Mouse (Mus musculus): Measurements from ENCODE around the gene Plekhm2.

Gene Plekhm2

DNA sequence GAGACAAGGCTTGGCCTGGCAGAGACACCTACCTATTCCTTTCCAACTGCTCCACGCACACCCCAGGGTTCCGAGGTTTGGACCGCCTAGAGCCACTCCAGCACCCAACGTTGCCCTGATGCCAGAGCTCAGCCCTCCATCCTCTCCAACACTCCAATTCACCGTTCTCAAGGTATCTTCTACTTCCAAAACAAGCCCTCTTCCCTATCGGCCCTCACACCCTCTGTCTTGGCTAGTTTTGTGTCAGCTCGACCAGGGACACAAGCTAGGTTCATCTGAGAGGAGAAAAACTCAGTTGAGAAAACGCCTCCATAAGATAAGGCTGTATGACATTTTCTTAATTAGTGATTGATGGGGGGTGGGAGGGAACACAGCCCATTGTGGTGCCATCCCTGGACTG, at the start of gene Plekhm2:
TSS of gene Plekhm2 (minus strand) at position 101 of the 400 bp plus-strand sequence.
- DNase-seq, result no peak

DNA sequence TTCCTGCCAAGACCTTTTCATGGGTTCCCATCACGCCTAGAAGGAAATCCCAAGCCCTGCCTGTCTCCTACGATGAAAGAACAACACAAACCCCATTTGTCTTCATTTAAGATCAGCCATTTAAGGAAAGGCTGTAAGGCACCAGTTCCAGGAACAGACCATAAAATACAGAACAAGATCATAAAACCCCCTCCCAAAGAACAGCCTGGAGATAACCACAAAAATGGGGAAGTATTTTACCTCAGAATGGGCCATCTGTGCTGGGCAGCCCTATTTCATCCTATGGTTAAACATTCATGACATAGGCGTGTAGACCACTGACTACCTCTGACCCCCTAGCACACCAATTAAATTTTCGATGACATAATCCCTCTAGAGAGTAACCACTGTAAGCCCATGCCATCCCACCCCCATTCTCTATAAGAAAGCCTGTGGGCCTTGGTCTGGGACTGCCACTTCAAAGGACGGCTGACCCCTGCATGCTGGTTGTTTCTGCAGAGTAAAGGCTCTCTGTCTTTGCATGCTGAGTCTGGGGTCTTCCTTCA, 49.0 kb upstream of the Plekhm2 start:
- DNase-seq, result no peak

DNA sequence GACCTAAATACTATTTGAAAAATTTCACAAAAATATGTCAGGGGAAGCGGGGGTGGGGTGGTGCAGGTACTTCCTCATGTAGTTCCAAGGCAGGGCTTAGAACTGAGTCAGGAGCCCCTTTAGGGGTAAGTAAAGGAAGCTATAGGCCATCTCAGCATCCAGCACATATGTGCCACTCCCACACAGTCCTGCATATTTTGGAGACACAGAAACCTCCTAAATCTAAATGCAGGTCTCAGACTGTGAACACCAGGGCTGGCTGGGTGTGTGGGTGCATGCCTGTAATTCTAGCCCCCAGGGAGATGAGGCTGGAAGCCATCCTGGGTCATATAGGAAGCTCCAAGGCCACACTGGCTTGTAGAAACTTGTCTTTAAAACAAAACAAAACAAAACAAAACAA, 46.6 kb upstream of the Plekhm2 start:
- DNase-seq, result peak; percentile 59

DNA sequence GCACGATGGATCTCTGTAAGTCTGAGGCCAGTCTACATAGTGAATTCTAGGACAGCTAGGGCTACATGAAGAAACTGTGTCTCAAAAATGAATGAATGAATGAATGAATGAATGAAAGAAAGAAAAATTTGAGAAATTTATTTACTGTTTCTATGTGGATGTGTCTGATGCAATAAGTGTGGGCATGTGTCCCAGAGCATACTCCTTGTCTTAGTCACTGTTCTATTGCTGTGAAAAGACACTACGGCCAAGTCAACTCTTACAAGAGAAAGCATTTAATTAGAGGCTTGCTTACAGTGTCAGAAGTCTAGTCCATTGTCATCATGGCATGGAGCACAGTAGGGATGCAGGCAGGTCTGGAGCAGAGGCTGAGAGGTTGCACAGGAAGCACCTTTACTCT, 44.3 kb upstream of the Plekhm2 start:
- no peak for DNase-seq

DNA sequence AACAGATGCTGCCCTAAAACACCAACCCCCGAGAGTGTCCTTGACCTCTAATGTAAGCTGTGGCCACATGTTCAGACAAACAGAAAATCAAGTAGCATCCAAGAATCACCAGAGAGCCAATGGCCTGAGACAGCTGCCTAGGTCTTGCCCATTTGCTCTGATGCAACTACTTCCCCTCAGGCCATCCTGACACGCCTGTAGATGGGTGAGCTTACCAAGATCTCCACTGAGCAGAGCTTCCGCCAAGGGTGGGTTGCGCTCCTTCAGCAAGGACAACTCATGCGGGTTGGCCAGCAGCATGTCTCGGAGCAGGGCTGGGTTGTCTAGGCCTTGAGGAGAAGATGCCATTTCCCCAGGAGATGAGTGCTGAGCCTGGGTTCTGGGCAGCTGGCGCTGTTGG, 43.3 kb upstream of the Plekhm2 start:
- no peak for DNase-seq

DNA sequence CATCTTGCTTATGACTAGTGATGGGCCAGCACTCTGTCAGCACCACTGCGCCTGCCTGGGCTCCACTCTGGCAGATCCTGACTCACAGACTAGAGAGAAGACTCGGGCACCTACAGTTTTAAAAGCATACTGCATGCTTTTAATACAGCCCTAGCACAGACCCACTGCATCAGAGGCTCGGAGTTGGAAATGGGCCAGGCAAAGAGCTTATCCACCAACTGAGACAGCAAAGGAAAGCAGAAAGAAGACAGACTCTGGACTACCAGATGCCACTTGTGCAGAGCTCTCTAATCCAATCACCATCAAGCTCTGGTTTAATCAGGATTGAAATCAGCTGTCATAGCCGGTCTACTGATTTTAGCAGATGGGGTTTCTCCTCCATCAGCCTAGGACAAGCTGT, 40.6 kb upstream of the Plekhm2 start:
- DNase-seq, result peak; percentile 70

DNA sequence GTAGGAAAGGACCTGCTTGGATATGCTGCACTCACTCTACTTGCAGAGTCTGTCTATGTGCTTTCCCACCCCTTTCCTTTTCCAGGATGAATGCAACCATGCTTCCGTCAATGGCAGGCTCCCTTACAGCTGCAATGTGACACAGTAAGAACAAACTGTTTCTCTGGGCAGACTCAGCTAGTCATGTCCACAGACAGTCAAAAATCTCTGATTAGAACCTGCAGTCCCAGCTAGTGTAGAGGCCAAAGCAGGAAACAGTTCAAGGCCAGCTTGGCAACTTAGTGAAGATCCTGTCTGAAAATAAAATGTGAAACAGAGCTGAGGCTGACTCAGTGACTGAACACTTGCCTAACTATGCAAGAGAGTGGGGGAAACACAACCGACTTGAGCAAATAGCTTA, 39.9 kb upstream of the Plekhm2 start:
- no peak for DNase-seq

DNA sequence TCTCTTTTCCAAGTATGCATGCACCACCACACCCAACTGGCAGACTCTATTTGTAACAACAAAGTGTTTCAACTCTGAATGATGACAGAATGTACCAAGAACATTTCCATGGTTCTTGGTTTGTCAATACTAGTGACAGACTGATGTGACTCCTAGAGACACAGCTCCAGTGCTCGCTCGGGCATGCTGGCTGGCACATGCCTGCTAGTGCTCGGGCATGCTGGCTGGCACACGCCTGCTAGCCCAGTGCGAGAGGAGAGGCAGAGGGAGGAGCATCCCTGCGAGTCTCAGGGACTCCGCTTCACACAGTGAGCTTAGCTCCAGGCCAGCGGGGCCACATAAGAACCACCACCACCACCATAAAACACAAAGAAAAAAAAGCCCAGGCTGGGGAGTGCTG, 30.0 kb upstream of the Plekhm2 start:
- no peak for DNase-seq

DNA sequence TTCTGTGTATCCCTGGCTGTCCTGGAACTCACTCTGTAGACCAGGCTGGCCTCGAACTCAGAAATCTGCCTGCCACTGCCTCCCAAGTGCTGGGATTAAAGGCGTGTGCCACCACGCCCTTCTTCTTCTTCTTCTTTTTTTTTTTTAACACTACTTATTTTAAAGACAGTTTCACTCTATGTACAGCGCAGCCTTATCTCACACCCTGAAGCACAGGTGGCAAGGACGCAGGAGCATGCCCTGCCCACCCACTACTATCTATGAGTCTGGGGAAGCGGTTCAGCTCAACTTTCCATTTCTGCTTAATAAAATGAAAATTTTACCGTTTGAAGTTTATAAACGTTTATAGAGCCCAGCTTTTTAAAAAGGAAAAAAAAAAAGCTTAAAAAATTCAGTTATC, 23.8 kb upstream of the Plekhm2 start:
- DNase-seq, result no peak

DNA sequence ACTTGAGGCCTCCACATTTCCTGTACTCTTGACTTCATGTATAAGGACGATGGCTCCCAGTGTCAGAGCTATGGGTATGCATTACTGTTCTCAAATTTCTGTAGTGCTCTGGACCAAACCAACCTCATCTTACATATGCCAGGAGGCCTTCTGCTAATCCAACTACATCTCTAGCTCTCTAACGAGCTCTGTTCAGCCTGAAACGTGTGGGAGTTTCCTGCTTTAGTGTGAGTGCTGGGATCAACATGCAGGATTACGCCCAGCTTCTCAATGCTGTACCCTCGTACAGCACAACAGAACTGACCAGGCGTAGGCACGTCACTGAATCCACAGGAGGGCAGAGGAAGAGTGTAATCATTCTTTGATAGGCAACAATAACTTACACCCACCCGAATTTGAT, 21.8 kb upstream of the Plekhm2 start:
- no peak for DNase-seq

DNA sequence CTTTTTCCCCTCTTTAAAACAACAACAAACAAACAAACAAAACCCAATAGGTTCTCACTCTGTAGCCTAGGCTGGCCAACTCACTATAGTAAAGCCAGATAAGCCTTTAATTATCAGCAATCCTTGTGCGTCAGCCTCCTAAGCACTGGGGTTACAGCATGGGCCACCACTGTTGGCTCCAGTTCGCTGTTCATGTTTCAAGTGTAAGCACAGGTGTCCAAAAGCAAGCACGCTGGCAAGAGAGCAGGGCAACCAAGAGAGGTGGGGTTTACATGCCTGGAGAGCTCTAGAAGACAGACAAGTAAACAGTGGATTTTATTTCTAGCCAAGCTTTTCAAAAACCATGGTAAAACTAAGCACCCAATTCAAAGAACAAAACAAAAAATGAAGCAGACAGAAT, 21.4 kb upstream of the Plekhm2 start:
- no peak for DNase-seq

DNA sequence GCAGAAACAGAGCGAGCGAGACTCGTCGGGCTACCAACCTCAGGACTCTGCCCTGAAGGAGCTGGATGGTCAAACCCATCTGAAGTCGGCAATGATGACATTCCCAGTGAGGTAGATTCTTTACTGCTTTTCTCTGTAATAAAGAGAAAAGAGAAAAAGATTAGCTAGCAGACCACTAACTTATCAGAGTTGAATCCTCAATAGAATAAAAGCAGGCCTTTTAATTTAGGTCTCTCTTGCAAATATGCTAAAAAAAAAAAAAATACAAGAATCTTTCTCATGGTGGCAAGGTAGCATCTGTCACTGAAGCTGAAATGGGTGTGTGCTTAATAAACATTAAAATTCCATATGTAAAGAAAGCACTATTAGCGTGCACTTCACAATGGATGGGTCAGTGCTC, 20.8 kb upstream of the Plekhm2 start, which contains the start of gene Rsc1a1:
TSS of gene Rsc1a1 (minus strand) at position 101 of the 400 bp plus-strand sequence.
- no peak for DNase-seq

DNA sequence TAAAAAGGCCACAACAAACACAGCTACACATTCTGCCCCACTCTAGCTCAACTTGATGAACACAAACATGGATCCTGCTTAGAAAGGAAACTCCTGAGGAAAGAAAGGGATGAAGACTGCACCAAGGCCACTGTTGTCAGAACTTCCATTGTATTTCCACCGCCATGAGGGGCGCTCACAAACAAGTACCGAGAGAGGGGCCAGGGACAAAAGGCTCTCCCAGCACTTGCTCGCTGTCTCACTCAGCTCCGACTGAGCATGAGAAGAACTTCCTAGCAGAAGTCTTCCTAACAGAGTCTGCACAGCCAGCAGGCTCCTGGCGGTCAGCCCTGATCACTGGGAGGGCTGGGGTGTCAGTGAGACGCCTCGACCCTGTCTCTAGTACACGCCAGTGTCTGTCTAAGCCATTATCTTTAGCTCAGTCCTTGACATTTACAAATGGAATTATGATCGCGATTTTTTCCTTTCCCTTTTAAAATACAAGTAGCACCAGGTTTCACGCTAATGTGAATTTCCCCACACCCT, 18.1 kb upstream of the Plekhm2 start:
- DNase-seq, result no peak

DNA sequence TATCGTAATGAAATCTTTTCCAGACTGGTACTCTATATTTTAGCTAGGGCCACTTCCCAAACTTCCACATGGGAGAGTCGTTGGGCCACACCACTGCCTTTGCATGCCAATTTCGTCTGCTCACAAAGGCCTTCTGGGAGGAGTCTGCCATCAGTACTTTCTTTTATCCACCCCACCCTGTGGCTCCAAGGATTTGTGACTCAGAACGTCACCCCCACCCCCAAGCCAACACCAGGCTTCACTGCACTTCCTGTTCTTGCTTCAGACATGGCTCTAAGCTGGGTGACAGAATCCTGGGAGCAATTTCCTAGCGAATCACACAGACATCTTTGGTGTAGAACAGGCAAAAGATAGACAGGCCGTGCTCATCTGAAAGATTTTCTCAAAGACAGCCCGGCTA, 17.1 kb upstream of the Plekhm2 start:
- no peak for DNase-seq

DNA sequence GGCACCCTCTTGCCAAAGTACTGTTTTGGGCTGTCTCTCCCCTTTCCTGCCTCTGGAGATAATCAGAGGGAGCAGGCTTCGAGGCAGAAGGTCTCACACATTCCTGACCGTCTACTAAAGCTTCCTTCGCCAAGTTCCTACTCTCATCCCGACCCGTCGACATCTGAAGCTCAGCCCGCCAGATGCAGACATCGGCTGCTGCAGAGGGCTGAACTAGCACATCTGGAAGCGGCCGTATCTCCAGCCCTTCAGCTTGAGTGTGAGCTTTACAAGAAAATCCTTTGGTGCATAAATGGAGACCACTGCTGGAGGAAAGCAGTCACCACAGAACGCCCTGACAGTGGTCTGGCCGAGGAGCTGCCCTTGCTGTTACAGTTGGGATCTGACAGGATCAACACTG, 16.2 kb upstream of the Plekhm2 start:
- DNase-seq, result no peak

DNA sequence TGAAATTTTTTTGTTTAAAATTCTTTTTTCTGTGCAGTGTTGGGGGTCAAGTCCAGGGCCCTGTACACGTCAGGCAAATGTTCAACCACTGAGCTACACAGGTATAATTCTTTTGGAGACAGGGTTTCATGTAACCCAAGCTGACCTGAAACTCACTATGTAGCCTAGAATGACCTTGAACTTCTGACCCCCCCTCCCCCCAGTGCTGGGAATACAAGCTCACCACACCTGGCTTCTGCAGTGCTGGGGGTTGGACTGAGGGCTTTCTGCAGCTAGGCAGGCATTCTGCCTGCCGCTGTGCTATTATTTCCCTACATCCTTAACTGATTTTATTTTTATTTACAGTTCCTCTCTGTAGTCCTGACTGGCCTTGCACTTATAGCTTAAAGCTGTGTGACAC, 14.3 kb upstream of the Plekhm2 start:
- no peak for DNase-seq

DNA sequence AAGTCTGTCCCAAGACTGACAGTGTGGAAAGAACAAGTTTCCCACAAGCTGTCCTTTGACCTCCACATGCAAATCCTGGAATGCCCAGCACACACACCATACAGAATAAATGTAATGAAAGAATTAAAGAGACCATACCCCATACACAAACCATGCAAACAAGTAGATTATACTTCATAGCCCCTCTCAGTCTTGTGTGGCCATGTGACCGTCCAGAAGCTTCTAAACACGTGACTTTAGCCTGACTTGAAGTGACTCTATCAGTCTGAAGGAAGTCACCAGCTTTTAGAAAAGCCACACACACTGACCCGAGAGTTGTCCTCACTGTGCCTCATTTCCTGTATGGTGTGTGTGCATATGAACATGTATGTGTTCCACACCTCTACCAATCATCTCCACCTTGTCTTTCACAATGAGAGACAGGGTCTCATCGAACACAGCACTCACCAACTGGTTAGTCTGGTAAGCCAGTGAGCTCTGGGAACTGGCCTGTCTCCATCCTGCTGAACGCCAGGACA, 11.8 kb upstream of the Plekhm2 start:
- DNase-seq, result no peak

DNA sequence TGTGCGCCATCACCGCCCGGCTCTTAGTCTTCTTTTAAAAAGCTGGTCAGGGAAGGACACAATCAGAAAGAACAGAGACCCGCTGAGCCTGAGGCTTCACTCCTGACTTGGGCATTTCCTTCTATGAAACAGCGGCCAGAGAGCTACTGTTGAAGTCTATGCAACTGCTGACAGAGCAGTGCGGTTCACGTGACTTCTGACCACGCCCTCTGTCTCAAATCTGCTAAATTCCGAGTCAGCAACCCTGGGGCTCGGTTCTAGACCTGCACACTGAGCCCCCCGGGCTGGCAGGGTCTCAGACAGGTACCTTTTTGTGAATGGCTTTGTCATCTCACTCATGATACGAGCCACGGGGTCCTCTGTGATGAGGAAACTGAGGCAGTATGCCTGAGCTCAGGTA, 7.6 kb upstream of the Plekhm2 start:
- no peak for DNase-seq

DNA sequence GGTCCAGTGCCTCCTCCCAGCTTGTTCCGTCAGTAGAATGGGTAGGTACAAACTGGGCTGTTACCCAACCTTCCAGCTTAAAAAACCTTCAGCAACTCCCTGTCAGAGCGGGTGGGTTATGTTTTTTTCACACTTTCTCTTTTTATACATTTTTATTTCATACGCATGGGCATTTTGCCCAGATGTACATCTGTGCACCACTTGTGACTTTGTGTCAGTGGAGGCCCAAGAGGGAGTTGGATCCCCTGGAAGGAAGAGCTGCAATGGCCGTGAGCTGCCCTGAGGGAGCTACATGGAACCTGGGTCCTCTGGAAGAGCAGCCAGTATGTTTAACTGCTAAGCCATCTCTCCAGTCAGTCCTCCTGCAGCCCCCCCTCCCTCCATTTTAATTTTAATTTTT, 6.7 kb upstream of the Plekhm2 start:
- DNase-seq, result no peak

DNA sequence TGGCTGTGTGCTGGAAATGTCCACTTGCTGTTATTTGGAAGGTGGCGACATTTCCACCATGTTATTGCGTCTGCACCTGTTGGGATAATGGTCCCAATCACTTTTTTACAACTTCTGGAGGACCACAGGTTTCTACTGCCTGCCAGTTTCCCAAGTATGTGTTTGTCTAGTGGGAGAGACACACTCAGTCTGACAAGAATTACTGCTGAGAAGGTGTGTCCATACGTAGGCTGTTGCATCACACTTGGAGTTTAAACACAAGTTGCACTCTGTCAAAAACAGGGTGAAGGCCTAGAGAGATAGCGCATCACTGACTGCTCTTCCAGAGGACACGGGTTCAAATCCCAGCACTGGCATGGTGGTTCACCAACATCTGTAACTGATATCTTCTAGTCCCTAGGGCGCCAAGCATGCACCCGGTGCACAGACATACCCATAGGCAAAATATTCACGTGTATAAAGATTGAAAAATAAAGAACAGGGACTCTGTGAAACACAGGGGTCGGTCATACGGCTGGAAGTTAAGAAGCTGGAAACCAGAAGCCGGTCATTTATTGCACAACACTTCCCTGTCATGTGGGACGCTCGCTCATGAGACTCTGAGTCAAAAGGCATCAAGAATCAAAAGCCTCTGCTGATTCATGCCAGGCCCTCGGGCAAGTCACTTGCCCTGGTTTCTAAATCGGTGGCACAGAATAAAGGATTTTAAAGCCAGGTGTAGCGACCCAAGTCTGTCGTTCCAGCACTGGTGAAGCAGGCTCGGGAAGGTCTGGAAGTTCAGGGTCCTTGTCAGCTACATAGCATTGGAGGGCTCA, 5.4 kb upstream of the Plekhm2 start:
- DNase-seq, result no peak

DNA sequence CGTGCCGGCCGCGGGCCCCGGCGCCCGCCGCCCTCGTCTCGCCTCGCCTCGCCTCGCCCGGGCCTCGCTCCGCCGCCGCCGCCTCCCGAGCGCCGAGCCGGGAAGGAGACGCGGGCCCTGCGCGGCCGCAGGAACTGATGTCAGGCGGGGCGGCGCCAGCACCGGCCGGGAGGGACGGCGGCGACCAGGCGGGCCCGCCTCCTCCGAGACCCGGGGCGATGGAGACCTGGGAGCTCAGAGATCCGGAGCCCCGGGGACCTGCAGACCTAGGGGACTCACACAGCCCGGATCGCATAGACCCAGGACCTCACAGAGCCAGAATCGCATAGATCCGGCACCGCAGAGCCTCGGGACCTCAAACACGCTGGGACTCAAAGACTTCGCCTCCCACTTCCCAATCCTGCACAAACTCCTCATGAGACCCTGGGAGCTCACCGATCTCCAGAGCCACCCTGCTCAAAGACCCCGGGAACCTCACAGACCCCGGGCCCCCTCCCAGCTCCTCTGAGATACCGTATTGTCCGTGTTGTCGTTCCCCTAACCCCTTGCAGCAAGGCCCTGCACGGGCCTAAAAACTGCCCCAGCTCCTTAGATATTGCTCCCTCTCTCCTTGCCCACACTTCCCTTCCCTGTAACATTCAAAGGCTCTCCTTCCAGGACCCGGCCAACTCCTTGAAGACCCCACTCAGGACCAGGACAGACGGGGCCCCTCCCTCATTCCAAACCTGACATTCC, 521 bp downstream of the Plekhm2 start:
- peak; percentile 79 for DNase-seq

DNA sequence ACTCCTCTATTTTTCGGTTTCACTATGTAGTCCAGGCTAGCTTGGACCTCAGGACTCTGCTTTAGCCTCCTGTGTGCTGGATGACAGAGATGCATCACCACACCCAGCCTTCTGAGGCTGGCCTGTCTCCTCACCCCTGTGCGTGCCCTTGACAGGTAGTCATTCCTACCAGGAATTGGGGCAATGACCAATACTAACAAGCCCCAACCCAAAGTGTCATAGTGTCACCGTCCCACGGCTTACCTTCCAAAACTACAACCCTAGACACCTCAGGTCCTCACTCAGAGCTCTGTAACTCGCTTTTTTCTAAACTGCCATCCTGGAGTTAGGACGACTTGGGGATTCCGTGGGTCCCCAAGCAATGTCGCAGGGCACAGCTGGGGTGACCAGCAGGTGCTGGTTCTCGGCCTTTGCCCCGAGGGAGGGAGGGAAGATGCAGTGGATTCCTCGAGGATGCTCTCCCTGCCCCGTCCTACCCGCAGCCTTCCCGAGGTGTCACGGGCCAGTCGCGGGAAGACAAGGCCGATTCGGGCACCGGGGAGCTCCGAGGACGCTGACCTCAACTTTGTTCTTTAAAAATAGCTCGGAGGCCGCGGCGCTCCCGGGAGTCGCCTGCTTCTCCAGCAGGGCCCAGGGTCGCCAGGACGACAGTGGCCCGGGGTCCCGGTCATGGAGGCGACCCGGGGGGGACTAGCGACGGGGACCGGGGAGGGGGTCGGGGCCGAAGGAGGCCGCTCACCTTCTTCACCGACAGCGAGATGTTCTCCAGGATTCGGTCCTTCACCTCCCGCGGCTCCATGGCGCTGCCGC, 1.4 kb downstream of the Plekhm2 start:
- no peak for DNase-seq

DNA sequence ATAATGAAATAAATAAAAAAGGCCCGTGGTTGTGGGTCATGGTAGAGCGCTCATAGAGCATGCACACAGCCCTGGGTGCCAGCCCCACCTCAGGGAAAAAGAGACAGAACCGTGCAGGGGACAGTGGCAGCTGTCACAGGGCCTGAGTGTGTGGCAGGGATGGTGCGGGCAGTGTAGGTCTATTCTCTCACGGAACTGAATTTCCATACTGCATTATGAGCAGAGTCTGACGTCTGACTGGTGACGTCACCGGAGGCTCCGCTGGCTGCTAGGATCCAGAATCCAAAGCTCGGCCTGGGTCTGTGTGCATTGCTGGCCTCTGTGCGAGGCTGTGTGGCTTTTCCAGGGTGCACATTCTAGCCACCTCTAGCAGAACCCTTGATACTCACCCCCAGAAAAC, 3.8 kb downstream of the Plekhm2 start:
- DNase-seq, result no peak
